Mouse (Mus musculus) brain, embryonic 14.5 days (tissue): ENCODE data around the gene Tcf7l1. TPM values are rescaled to one million over a fixed set of nuclear protein-coding genes. Genes with fewer than 3 reads are reported as not detected.

ENCODE experiments used
- DNase-seq: peaks from one replicate; pipeline ENCODE4 v3.0.0-alpha.2; 2011; ENCODE audit warnings: low read depth
- CTCF ChIP-seq: fragments of 200-500 bp; IDR thresholded peaks from 2 replicates; pipeline ENCODE4 v1.5.1; 2012; ENCODE audit warnings: inconsistent platforms, mild to moderate bottlenecking, moderate library complexity, borderline replicate concordance; ENCODE audit not compliant: insufficient read depth, insufficient read length; ENCODE audit errors: extremely low read depth
- POLR2A ChIP-seq: fragments of 200-500 bp; IDR thresholded peaks from 2 replicates; pipeline ENCODE4 v1.6.1; 2012; ENCODE audit warnings: mild to moderate bottlenecking, inconsistent platforms, borderline replicate concordance; ENCODE audit not compliant: poor library complexity, insufficient read depth, insufficient read length, severe bottlenecking; ENCODE audit errors: extremely low read depth
- polyA plus RNA-seq: library from polyadenylated mRNA; depleted of rRNA; stranded (reverse); fragments of >200 nt; gene quantifications from 2 replicates; pipeline ENCODE4 v1.2.3, GENCODE M21; 2012

Gene Tcf7l1
- polyA plus RNA-seq, 1 experiment = 14.5 TPM

DNA sequence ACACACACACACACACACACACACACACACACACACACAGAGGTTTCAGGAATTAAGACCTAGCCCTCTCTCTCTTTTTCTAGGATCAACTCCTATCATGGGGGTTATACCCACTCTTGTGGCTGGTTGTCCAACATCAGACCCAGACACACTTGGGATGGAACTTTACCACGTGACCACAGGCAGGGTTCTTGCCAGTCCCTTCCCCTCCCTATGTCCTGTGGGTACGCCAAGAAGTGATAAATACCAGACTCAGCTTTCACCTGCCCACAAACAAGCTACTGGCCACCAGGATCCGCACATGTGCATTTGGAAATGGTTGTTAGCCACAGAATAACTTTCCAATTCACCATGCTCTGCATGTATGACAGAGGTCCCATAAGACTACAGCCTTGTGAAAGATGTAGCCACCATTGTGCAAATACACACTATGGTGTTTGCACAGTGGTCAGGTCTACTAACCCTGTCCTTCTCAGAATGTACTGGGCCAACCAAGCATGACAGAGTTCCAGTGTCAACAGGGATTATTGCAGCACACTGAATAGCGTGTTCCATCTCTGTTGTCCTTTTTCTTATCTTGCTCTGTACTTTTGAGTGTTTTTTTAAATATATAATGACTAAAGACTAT lies 20.6 kb upstream of the Tcf7l1 start:
- TF ChIP-seq CTCF (no peak), POLR2A (no peak)
- DNase-seq = no peak

DNA sequence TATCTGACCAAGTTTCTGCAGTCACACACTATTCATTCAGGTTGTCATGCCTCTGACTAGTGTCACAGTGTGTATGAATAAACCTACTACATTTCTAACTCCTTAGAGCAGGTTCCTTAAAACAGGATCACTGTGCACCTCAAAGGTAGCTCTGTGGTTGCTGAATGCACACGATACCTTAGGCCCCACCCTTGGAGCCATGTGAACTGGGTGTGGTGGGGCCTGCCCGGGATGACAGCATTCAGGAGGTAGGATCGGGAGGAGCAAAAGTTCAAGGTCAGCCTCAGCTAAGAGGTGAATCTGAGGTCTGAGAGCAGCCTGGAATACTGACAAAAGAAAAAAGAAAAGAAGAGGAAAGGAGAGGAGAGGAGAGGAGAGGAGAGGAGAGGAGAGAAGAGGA lies 19.3 kb upstream of the Tcf7l1 start:
- no peak for DNase-seq
- TF ChIP-seq CTCF = no peak
- no peak for TF ChIP-seq POLR2A

DNA sequence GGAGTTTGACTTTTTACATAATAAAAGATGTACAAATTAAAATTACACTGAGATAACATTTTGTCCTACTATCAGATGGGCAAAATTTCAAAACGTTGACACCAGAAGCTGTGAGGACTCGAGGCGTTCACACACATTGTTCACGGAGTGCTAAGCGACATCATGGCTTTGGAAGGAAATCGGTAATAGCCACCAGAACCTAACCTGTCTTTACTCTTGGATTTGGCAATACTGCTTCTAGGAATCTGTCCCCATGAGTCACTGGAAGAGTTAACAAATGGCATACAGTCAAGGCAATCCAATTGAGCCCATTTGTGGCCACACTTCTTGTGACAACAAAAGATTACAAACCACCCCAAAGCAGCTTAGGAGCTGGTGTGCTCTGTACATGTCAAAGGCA lies 14.6 kb upstream of the Tcf7l1 start:
- DNase-seq = no peak
- TF ChIP-seq POLR2A = no peak
- TF ChIP-seq CTCF = no peak

DNA sequence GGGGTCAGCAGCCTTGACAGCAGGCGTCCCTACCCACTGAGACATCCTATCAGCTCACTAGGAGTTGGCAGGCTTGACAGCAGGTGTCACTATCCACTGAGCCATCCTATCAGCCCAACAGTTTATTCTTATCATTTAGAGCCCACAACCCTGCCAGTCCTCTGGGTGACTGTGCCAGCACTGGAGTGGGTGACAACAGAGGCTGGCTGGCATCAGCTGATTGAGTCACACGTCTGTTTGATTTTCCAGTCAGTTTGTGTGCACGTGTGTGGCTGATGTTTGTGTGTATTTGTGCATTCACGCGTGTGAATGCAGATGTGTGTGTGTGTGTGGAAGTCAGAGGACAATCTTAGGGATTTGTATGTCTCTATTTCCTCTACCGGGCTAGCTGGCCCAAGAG lies 13.1 kb upstream of the Tcf7l1 start:
- TF ChIP-seq CTCF (no peak), POLR2A (no peak)
- DNase-seq = no peak

DNA sequence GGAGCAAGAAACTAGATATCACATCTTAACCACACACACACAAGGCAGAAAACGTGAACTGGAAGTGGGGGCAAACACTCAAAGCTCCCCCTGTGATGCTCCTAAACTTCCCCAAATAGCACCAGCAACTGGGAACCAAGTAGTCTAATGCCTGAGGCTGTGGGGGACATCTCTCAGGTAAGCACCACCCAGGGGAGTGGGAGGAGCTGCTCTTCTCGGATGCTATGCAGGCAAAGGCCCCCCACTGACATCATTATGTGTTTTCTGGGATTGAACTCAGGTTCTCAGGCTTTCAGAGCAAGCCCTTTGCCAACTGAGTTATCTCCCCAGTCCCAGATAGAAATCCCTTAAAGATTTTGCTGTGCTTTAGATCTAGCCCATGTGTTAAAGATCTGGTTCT lies 11.6 kb upstream of the Tcf7l1 start:
- DNase-seq = no peak
- TF ChIP-seq CTCF = no peak
- TF ChIP-seq POLR2A = no peak

DNA sequence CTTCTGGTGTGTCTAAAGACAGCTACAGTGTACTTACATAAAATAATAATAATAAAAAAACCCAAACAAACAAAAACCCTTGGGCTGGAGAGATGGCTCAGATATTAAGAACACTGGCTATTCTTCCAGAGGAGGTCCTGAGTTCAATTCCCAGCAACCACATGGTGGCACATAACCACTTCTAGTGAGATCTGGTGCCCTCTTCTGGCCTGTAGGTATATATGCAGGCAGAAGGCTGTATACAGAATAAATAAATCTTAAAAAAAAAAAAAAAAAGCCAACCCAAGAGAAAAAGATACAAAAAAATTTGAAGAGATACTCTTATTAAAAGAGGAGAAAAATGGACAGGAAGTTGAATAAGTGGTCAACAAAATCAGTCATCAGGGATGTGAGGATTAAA lies 8.7 kb upstream of the Tcf7l1 start:
- TF ChIP-seq POLR2A = no peak
- TF ChIP-seq CTCF = no peak
- no peak for DNase-seq

DNA sequence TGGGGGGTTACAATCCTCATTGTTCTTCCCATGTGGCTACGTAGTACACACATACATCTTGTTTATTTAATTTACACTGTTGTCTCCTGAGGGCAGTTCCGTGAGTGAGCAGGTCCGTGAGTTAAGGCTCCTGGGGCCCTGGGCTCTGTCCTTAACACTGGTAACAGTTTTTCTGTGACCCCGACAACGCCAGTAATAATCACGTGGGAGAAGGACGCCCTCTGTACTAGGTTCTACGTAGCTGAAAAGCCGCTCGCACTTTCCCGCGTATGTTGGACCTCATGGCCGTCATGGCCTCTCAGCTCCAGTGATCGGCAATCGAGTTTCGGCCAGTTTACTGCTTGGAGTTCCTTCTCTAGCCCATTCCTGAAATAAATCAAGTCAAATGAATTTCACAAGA lies 6.4 kb upstream of the Tcf7l1 start:
- TF ChIP-seq POLR2A (no peak), CTCF (no peak)
- no peak for DNase-seq

DNA sequence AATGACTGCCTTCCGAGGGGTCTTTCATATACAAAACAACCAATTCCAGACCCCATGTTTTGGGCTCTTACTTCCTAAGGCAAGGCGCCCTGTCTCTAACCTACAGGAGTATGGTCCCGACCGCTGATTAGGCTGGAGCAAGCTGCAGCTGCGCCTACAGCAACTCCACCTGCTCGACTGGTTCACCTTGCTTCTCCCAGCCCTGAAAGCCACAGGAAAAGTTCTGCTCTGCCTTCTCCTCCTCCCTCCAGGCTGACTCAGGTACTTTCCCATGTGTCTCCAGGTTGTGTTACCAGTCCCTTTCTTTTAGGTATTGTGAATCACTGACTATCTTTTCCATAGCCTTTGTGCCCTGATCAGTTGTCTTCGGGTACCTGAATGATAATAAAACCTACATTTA lies 5.8 kb upstream of the Tcf7l1 start:
- no peak for DNase-seq
- no peak for TF ChIP-seq CTCF
- TF ChIP-seq POLR2A = no peak

DNA sequence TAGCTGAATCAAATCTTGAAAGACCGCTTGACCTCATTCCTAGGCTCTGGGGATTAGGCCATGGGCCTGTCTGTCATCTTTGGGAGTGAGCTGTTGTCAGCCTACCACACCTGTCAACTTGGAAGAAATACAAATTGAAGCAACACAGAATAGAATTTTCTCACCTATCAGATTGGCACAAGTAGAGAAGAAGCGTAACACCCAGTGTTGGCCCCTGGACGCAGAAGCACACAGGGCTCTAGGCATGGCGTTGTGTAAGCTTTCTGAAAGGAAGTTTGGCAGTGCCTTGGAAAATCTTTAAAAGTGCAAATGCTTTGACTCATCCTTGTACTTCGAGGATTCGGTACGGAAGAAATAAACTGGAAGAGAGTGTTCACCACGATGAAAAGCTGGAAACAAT lies 3.6 kb upstream of the Tcf7l1 start:
- no peak for DNase-seq
- TF ChIP-seq POLR2A (no peak), CTCF (no peak)

DNA sequence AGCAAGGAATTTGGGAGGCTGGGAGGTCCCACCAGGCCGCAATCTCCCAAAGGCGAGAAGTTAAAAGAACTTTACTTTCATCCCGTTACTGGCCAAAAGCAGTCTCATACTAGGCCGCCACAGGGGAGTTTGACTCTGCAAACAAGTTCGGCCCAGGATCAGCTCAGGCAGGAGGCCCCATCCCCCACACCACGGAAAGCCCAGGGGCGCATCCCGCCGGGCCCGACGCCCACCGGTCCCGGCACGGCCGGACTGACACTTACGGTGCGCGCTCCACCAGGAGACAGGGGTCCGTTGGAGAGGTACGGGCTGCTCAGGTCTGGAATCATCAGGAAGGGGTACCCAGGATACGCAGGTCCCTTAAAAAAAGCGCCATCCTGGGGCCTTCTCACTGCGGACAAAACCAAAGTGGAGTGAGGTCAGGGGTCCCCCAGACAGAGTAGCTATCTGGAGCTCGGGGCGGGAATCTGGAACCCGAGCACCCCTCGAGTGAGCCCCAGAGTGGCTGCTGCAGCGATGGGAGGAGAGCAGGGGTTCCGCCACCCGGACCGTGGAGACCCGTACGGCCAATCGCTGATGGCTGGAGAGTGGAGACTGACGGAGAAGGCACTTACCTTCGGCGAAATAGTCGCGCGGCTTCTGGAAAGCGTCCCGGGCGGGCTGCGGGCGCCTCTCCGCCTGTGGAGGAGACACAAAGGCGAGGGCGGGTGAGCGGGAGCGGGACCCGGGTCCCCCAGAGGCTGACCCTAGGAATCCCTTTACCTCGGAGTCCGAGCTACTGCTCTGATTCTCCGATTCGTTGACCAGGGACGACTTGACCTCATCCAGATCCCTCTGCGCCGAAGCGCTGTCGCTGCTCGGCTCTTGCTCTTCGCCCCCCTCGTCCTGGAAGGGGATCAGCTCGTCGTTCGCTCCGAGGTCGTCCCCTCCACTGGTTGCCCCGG lies 834 bp downstream of the Tcf7l1 start:
- TF ChIP-seq POLR2A = no peak
- TF ChIP-seq CTCF = no peak
- DNase-seq = peak; percentile 55

DNA sequence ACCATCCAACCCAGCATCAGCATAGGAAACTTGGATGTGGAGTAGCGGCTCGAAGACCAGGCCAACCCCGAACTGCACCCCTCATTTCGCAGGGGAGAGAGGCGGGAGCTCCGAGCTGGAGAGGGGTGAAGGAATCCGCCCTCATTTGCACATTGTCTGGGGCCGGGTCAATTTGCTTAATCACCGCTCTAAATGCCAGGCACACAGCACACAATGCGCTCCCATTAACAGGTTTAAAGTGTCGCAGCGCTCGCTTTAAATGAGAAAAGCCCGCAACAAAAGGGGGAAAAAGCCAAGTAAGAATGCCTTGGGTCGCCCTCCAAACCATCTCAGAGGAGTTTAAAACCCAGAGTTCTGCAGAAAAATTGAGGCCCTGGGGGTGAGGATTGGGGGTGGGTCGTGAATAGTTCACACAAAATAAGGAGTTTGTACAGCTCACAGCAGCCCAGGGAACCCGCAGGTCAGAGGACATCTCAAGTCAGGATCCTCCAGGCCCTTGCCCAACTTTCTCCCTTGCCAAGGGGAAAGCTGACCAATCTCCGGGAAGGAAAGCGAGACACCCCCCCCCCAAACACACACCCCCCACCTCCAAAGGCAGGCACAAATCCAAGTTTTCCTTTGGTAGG lies 1.6 kb downstream of the Tcf7l1 start:
- TF ChIP-seq POLR2A = no peak
- no peak for TF ChIP-seq CTCF
- DNase-seq = peak; percentile 87
